Mouse (Mus musculus) heart, embryonic 10.5 days (tissue): ENCODE measurements around the gene Klhdc8a. TPM values are rescaled to one million over a fixed set of nuclear protein-coding genes. Genes with fewer than 3 reads are reported as not detected.
"Not testable (repeated sequence)": the region's sequence is repeated elsewhere in the genome, so short reads cannot be mapped to it uniquely, and the experiment has no call there.

Source experiments
- DNase-seq: peaks from one replicate; pipeline ENCODE4 v3.0.0-alpha.2; 2017; ENCODE audit warnings: low spot score
- H3K27ac ChIP-seq: fragments of 300-500 bp; sonication (generic); 2 replicates; pipeline ENCODE4 v1.5.1; 2016; ENCODE audit warnings: mild to moderate bottlenecking
- H3K27me3 ChIP-seq: fragments of 300-500 bp; sonication (generic); 2 replicates; pipeline ENCODE4 v1.6.1; 2016; ENCODE audit warnings: mild to moderate bottlenecking; ENCODE audit not compliant: poor library complexity, insufficient read depth, severe bottlenecking
- H3K36me3 ChIP-seq: fragments of 300-500 bp; sonication (generic); 2 replicates; pipeline ENCODE4 v1.6.1; 2016; ENCODE audit warnings: mild to moderate bottlenecking, moderate library complexity
- H3K4me1 ChIP-seq: fragments of 300-500 bp; sonication (generic); 2 replicates; pipeline ENCODE4 v1.6.1; 2016; ENCODE audit warnings: mild to moderate bottlenecking
- H3K4me3 ChIP-seq: fragments of 300-500 bp; sonication (generic); 2 replicates; pipeline ENCODE4 v1.5.1; 2016; ENCODE audit warnings: mild to moderate bottlenecking, moderate library complexity
- H3K9me3 ChIP-seq: fragments of 300-500 bp; sonication (generic); 2 replicates; pipeline ENCODE4 v1.6.1; 2016; ENCODE audit warnings: mild to moderate bottlenecking, moderate library complexity
- WGBS: fragments of 180-500 bp; shearing (Covaris S2); methylation state at CpG from one replicate; pipeline ENCODE4 v1.1.7; 2016; 5-methylcytosine and 5-hydroxymethylcytosine counted together
- polyA plus RNA-seq: library from polyadenylated mRNA; unstranded; fragments of >200 nt; fragmentation: Nextera tagmentation; extraction: Ambion mirVana; gene quantifications from 2 replicates; pipeline ENCODE4 v1.2.1, GENCODE M21; 2016

The Klhdc8a gene
- polyA plus RNA-seq, 1 experiment from 2014 or later = 0.60 TPM

GRCm38 (mm10) chr1:132277124-132277523 is 21.3 kb upstream of the Klhdc8a start:
- peaks cover 7% of the 10 kb centered on the region for H3K4me1 ChIP-seq
- 50% methylated on average over 6 of the region's 6 CpGs for WGBS
- H3K9me3 ChIP-seq = no peaks in the 10 kb centered on the region
- H3K27me3 ChIP-seq = peaks cover 2% of the 10 kb centered on the region; the same call in 1 of the 2 replicates
- no peak for DNase-seq
- H3K36me3 ChIP-seq = no peaks in the 10 kb centered on the region
- H3K4me3 ChIP-seq = no peak overlapping the region
- H3K27ac ChIP-seq = 0 out of 2 replicates have a peak overlapping the region, but pooled peaks have one; percentile 6

GRCm38 (mm10) chr1:132280636-132281035 is 17.8 kb upstream of the Klhdc8a start:
- H3K36me3 ChIP-seq, H3K4me1 ChIP-seq, H3K4me3 ChIP-seq, H3K27ac ChIP-seq, H3K9me3 ChIP-seq, DNase-seq: not testable (repeated sequence)
- WGBS = 69% methylated on average over 6 of the region's 6 CpGs
- peaks cover 25% of the 10 kb centered on the region for H3K27me3 ChIP-seq

- no peak for DNase-seq
- no peak overlapping the region for H3K27ac ChIP-seq
- no peaks in the 10 kb centered on the region for H3K9me3 ChIP-seq
- H3K4me1 ChIP-seq = peaks cover 7% of the 10 kb centered on the region
- peaks cover 31% of the 10 kb centered on the region for H3K27me3 ChIP-seq
- no peak overlapping the region for H3K4me3 ChIP-seq
- H3K36me3 ChIP-seq = no peaks in the 10 kb centered on the region
- 25% methylated on average over 8 of the region's 8 CpGs for WGBS
Measured at GRCm38 (mm10) chr1:132281523-132282176, 16.8 kb upstream of the Klhdc8a start.

- Histone ChIP-seq H3K4me3 (no peak overlapping the region), H3K27me3 (peaks cover 31% of the 10 kb centered on the region), H3K4me1 (peaks cover 2% of the 10 kb centered on the region; the same call in 1 of the 2 replicates), H3K36me3 (no peaks in the 10 kb centered on the region), H3K27ac (no peak overlapping the region), H3K9me3 (no peaks in the 10 kb centered on the region)
- 85% methylated on average over 2 of the region's 2 CpGs for WGBS
- DNase-seq = no peak
Measured at GRCm38 (mm10) chr1:132282177-132282536, 16.3 kb upstream of the Klhdc8a start.

- H3K9me3 ChIP-seq = no peaks in the 10 kb centered on the region
- WGBS = 70% methylated on average over 13 of the region's 13 CpGs
- H3K27me3 ChIP-seq = peaks cover 34% of the 10 kb centered on the region
- no peaks in the 10 kb centered on the region for H3K36me3 ChIP-seq
- H3K4me3 ChIP-seq = no peak overlapping the region
- H3K27ac ChIP-seq = no peak overlapping the region
- no peak for DNase-seq
- peaks cover 9% of the 10 kb centered on the region for H3K4me1 ChIP-seq
Measured at GRCm38 (mm10) chr1:132283018-132283417, 15.4 kb upstream of the Klhdc8a start.

- DNase-seq = no peak
- no peaks in the 10 kb centered on the region for H3K36me3 ChIP-seq
- no peaks in the 10 kb centered on the region for H3K9me3 ChIP-seq
- WGBS = 86% methylated on average over 1 of the region's 1 CpGs
- H3K27me3 ChIP-seq = peaks cover 34% of the 10 kb centered on the region
- H3K4me1 ChIP-seq = peaks cover 29% of the 10 kb centered on the region
- H3K27ac ChIP-seq = no peak overlapping the region
- no peak overlapping the region for H3K4me3 ChIP-seq
Measured at GRCm38 (mm10) chr1:132286735-132287134, 11.7 kb upstream of the Klhdc8a start.

GRCm38 (mm10) chr1:132287445-132287844 is 11.0 kb upstream of the Klhdc8a start:
- peaks cover 36% of the 10 kb centered on the region for H3K4me1 ChIP-seq
- no peaks in the 10 kb centered on the region for H3K9me3 ChIP-seq
- no peak overlapping the region for H3K4me3 ChIP-seq
- 58% methylated on average over 2 of the region's 2 CpGs for WGBS
- DNase-seq = no peak
- H3K27ac ChIP-seq = no peak overlapping the region
- no peaks in the 10 kb centered on the region for H3K36me3 ChIP-seq
- H3K27me3 ChIP-seq = peaks cover 30% of the 10 kb centered on the region

- no peak for DNase-seq
- Histone ChIP-seq H3K4me1 (peaks cover 42% of the 10 kb centered on the region), H3K27me3 (peaks cover 24% of the 10 kb centered on the region), H3K36me3 (no peaks in the 10 kb centered on the region), H3K27ac (no peak overlapping the region), H3K4me3 (no peak overlapping the region), H3K9me3 (no peaks in the 10 kb centered on the region)
- 15% methylated on average over 11 of the region's 11 CpGs for WGBS
Measured at GRCm38 (mm10) chr1:132287991-132288451, 10.4 kb upstream of the Klhdc8a start.

GRCm38 (mm10) chr1:132289965-132290364 is 8.5 kb upstream of the Klhdc8a start:
- H3K4me1 ChIP-seq = peaks cover 42% of the 10 kb centered on the region
- no peak overlapping the region for H3K27ac ChIP-seq
- H3K4me3 ChIP-seq = no peak overlapping the region
- no peak for DNase-seq
- no peaks in the 10 kb centered on the region for H3K36me3 ChIP-seq
- H3K9me3 ChIP-seq = no peaks in the 10 kb centered on the region
- peaks cover 21% of the 10 kb centered on the region for H3K27me3 ChIP-seq
- WGBS = 64% methylated on average over 6 of the region's 6 CpGs

GRCm38 (mm10) chr1:132290921-132291675 is 7.3 kb upstream of the Klhdc8a start:
- Histone ChIP-seq H3K4me3 (no peak overlapping the region), H3K27me3 (peaks cover 24% of the 10 kb centered on the region), H3K4me1 (peaks cover 42% of the 10 kb centered on the region), H3K27ac (peak overlapping the region; percentile 57), H3K9me3 (no peaks in the 10 kb centered on the region), H3K36me3 (no peaks in the 10 kb centered on the region)
- 55% methylated on average over 11 of the region's 11 CpGs for WGBS
- DNase-seq = no peak

GRCm38 (mm10) chr1:132291706-132292105 is 6.7 kb upstream of the Klhdc8a start:
- Histone ChIP-seq H3K4me3 (no peak overlapping the region), H3K27ac (peak overlapping the region; percentile 57; the same call in 1 of the 2 replicates), H3K9me3 (no peaks in the 10 kb centered on the region), H3K36me3 (no peaks in the 10 kb centered on the region), H3K4me1 (peaks cover 42% of the 10 kb centered on the region), H3K27me3 (peaks cover 29% of the 10 kb centered on the region)
- no peak for DNase-seq
- WGBS = 43% methylated on average over 4 of the region's 4 CpGs

- H3K9me3 ChIP-seq = no peaks in the 10 kb centered on the region
- peak overlapping the region; percentile 38 for H3K27ac ChIP-seq
- H3K4me3 ChIP-seq = no peak overlapping the region
- no peaks in the 10 kb centered on the region for H3K36me3 ChIP-seq
- WGBS = 48% methylated on average over 21 of the region's 21 CpGs
- H3K4me1 ChIP-seq = peaks cover 38% of the 10 kb centered on the region
- DNase-seq = no peak
- peaks cover 35% of the 10 kb centered on the region for H3K27me3 ChIP-seq
Measured at GRCm38 (mm10) chr1:132292318-132293129, 5.9 kb upstream of the Klhdc8a start.

GRCm38 (mm10) chr1:132295506-132295905 is 2.9 kb upstream of the Klhdc8a start:
- no peak for DNase-seq
- no peak overlapping the region for H3K27ac ChIP-seq
- 76% methylated on average over 7 of the region's 7 CpGs for WGBS
- H3K27me3 ChIP-seq = peaks cover 64% of the 10 kb centered on the region
- H3K36me3 ChIP-seq = no peaks in the 10 kb centered on the region
- H3K4me1 ChIP-seq = peaks cover 38% of the 10 kb centered on the region
- no peaks in the 10 kb centered on the region for H3K9me3 ChIP-seq
- no peak overlapping the region for H3K4me3 ChIP-seq
